Mouse (Mus musculus) midbrain, embryonic 12.5 days (tissue): ENCODE data around the gene Ndufa8. TPM values are rescaled to one million over a fixed set of nuclear protein-coding genes. Genes with fewer than 3 reads are reported as not detected.

Experiments
- ATAC-seq: fragments of 200-750 bp; cut with Nextera tagmentation; 2 replicates; pipeline ENCODE4 v1.8.0; 2017; ENCODE audit warnings: low read depth, moderate TSS enrichment, moderate library complexity; ENCODE audit not compliant: low FRiP score
- H3K27ac ChIP-seq: fragments of 300-500 bp; sonication (generic); replicated peaks from 2 replicates; pipeline ENCODE4 v1.5.1; 2016; ENCODE audit warnings: mild to moderate bottlenecking
- H3K27me3 ChIP-seq: fragments of 300-500 bp; sonication (generic); 2 replicates; pipeline ENCODE4 v1.6.1; 2016; ENCODE audit warnings: mild to moderate bottlenecking
- H3K36me3 ChIP-seq: fragments of 300-500 bp; sonication (generic); 2 replicates; pipeline ENCODE4 v1.6.1; 2016
- H3K4me1 ChIP-seq: fragments of 300-500 bp; sonication (generic); 2 replicates; pipeline ENCODE4 v1.6.1; 2016
- H3K4me2 ChIP-seq: fragments of 300-500 bp; sonication (generic); replicated peaks from 2 replicates; pipeline ENCODE4 v1.6.1; 2016; ENCODE audit warnings: mild to moderate bottlenecking, moderate library complexity
- H3K4me3 ChIP-seq: fragments of 300-500 bp; sonication (generic); 2 replicates; pipeline ENCODE4 v1.5.1; 2016; ENCODE audit warnings: mild to moderate bottlenecking
- H3K9ac ChIP-seq: fragments of 300-500 bp; sonication (generic); replicated peaks from 2 replicates; pipeline ENCODE4 v1.6.1; 2016; ENCODE audit warnings: mild to moderate bottlenecking, moderate library complexity
- H3K9me3 ChIP-seq: fragments of 300-500 bp; sonication (generic); 2 replicates; pipeline ENCODE4 v1.6.1; 2016; ENCODE audit warnings: mild to moderate bottlenecking
- WGBS: fragments of 180-500 bp; shearing (Covaris S2); methylation state at CpG from one replicate; pipeline ENCODE4 v1.1.7; 2016; 5-methylcytosine and 5-hydroxymethylcytosine counted together
- polyA plus RNA-seq: library from polyadenylated mRNA; unstranded; fragments of >200 nt; fragmentation: Nextera tagmentation; extraction: Ambion mirVana; gene quantifications from 2 replicates; pipeline ENCODE4 v1.2.1, GENCODE M21; 2016

Ndufa8 gene
- polyA plus RNA-seq, 1 experiment from 2014 or later, result 178 TPM

DNA sequence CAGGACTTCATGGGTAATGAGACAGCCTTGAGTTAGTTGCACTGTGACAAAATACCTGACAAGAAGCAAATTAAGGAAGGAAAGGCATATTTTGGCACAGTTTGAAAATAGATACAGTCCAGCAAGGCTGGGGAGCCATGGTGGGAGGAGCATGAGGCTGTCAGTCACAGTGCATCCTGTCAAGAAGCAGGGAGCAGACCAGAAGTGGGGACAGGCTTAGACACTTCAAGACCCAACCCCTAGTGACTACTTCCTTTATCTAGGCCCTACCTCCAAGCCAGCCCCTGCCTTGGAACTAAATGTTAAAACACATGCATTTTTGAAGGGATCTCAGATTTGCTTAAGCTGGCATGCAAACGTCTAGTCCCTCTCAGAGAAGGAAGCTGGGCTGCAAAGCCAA is 48.8 kb downstream of the Ndufa8 start:
- H3K36me3 ChIP-seq, result no peaks in the 10 kb centered on the region
- H3K27me3 ChIP-seq, result peaks cover 9% of the 10 kb centered on the region
- H3K27ac ChIP-seq, result no peak overlapping the region
- 50% methylated on average over 1 of the region's 1 CpGs for WGBS
- H3K4me3 ChIP-seq, result no peak overlapping the region
- no peaks in the 10 kb centered on the region for H3K9me3 ChIP-seq
- H3K4me2 ChIP-seq, result no peak overlapping the region
- ATAC-seq, result no peak
- peaks cover 4% of the 10 kb centered on the region; the same call in 1 of the 2 replicates for H3K4me1 ChIP-seq
- no peak overlapping the region for H3K9ac ChIP-seq

DNA sequence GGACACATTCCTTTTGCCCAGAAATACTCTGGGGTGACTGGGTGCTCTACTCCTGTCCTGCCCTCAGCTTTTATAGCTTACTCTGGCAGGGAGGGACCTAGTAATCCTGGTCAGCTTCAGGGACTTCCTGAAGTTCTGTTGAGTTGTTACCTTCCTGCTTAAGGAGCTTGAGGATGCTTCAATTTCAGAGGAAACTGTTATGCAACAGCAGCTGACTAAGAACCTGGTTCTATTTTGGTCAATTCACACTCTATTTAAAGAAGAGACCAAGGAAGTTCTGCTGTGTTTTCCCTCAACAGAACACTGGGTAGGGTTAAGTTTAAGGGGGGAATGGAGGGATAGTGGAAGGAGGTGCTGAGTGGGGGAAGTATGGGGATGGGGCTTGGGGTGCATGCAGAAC is 50.0 kb downstream of the Ndufa8 start:
- Histone ChIP-seq H3K9ac (no peak overlapping the region), H3K4me1 (peaks cover 4% of the 10 kb centered on the region; the same call in 1 of the 2 replicates), H3K4me3 (no peak overlapping the region), H3K27ac (no peak overlapping the region), H3K4me2 (no peak overlapping the region), H3K36me3 (no peaks in the 10 kb centered on the region), H3K9me3 (no peaks in the 10 kb centered on the region), H3K27me3 (peaks cover 3% of the 10 kb centered on the region; the same call in 1 of the 2 replicates)
- ATAC-seq, result no peak

DNA sequence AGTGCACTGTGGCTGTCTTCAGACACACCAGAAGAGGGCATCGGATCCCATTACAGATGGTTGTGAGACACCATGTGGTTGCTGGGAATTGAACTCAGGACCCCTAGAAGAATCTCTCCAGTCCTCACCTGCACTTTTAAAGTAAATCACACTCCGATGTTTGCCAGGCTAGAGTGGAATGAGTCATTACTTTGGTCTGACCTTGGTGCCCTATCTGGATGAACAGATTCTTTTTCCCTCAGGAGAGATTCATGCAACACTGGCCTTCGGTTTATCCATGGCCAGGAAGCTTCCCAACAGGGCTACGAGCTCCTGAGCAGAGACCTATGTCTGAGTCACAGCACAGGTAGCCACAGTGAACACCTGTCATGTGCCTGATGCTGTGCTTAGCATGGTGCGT is 50.8 kb downstream of the Ndufa8 start:
- ATAC-seq, result no peak
- Histone ChIP-seq H3K36me3 (no peaks in the 10 kb centered on the region), H3K4me1 (peaks cover 4% of the 10 kb centered on the region; the same call in 1 of the 2 replicates), H3K27ac (no peak overlapping the region), H3K9me3 (no peaks in the 10 kb centered on the region), H3K27me3 (peaks cover 3% of the 10 kb centered on the region; the same call in 1 of the 2 replicates), H3K9ac (no peak overlapping the region), H3K4me2 (no peak overlapping the region), H3K4me3 (no peak overlapping the region)
- 90% methylated on average over 5 of the region's 5 CpGs for WGBS

DNA sequence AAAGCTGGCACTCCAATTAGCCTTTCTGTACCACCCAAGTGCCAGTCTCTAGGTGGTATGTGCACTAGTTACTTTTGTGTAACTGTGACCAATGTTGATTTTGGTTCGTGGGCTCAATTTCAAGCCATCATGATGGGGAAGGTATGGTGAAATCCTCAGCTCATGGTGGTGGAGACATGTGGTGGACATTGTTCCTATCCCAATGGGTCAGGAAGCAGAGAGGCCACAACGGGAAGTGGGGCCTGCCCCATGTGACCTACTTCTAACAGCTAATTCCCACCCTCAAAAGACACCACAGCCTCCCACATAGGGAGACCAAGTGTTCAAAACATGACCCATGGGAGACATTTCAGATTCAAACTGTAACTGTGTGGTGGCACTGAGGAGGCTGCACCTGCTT is 52.5 kb downstream of the Ndufa8 start:
- no peaks in the 10 kb centered on the region for H3K36me3 ChIP-seq
- H3K27me3 ChIP-seq, result peaks cover 3% of the 10 kb centered on the region; the same call in 1 of the 2 replicates
- no peaks in the 10 kb centered on the region for H3K4me1 ChIP-seq
- no peak overlapping the region for H3K27ac ChIP-seq
- 72% methylated on average over 2 of the region's 2 CpGs for WGBS
- no peak overlapping the region for H3K9ac ChIP-seq
- no peak for ATAC-seq
- H3K4me2 ChIP-seq, result no peak overlapping the region
- no peaks in the 10 kb centered on the region for H3K9me3 ChIP-seq
- no peak overlapping the region for H3K4me3 ChIP-seq

DNA sequence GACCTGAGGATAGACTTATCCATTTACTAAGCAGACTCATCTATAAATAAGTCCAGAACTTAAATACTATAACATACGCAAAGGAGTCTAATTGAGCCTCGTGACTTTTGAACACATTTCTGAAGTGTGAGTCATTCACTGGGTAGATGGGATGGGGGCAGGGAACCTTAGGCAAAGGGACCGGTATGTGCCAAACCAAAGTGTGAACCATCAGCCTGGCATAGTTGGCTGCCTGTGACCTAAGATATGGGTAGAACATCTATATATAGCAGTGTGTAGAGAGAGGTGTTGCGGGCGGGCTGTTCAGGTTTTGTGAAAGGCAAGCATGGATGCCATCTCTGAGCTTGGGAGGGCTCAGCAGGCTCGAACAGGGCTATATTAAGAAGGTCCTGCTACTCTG is 54.9 kb downstream of the Ndufa8 start:
- Histone ChIP-seq H3K9ac (no peak overlapping the region), H3K4me3 (no peak overlapping the region), H3K9me3 (no peaks in the 10 kb centered on the region), H3K4me2 (no peak overlapping the region), H3K27me3 (peaks cover 3% of the 10 kb centered on the region; the same call in 1 of the 2 replicates), H3K36me3 (no peaks in the 10 kb centered on the region), H3K4me1 (no peaks in the 10 kb centered on the region), H3K27ac (no peak overlapping the region)
- ATAC-seq, result no peak
- WGBS, result 88% methylated on average over 6 of the region's 6 CpGs

DNA sequence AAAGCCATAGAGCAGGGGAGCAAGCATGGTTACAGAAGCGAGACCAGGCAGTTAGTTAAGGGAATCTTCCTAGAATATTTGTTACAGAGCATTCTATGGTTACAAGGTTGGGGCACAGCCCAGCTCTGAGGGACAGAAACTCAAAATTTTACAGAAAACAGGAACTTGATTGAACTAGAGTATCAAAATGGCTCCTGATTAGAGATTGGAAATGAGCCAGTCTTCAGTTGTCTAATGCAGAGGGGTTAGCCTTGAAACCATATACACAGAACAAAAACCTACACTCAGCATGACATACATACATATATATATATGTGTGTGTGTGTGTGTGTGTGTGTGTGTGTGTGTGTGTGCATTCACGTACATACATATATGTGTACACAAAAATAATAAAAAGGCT is 55.7 kb downstream of the Ndufa8 start:
- H3K36me3 ChIP-seq, result no peaks in the 10 kb centered on the region
- ATAC-seq, result no peak
- H3K4me3 ChIP-seq, result no peak overlapping the region
- H3K27me3 ChIP-seq, result no peaks in the 10 kb centered on the region; the same call in 1 of the 2 replicates
- 87% methylated on average over 2 of the region's 2 CpGs for WGBS
- H3K9me3 ChIP-seq, result no peaks in the 10 kb centered on the region
- H3K4me1 ChIP-seq, result no peaks in the 10 kb centered on the region
- no peak overlapping the region for H3K27ac ChIP-seq
- no peak overlapping the region for H3K9ac ChIP-seq
- H3K4me2 ChIP-seq, result no peak overlapping the region

DNA sequence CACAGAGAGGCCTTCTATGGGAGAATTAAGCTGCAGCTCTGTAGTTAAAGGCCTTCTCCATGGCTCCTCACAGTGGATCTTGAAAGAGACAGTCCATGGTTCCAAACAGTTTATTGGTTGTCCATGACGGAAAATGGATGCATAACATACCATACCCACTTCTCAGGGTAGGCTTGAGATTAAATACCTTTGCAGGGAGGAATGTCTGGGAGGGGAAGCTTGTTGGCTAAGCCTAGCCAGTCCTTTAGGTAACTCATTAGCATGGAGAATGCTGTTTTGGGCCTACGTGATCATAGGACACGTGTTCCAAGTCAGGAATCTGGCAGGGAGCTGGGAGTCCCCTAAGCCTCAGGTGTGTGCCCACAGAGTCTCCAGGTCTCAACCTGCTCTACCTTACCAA is 56.9 kb downstream of the Ndufa8 start:
- Histone ChIP-seq H3K27me3 (peaks cover 3% of the 10 kb centered on the region; the same call in 1 of the 2 replicates), H3K4me2 (no peak overlapping the region), H3K4me3 (no peak overlapping the region), H3K9ac (no peak overlapping the region), H3K9me3 (no peaks in the 10 kb centered on the region), H3K27ac (no peak overlapping the region), H3K4me1 (no peaks in the 10 kb centered on the region), H3K36me3 (no peaks in the 10 kb centered on the region)
- WGBS, result 86% methylated on average over 3 of the region's 3 CpGs
- ATAC-seq, result no peak

Other genes with a start within 250 kb of the Ndufa8 start
- 4.2 and 5.0 TPM in 2 replicates for gene Ttll11, start 69.5 kb downstream of the Ndufa8 start, polyA plus RNA-seq
- 1.1 and 1.3 TPM in 2 replicates for gene Morn5, start 52 bp upstream of the Ndufa8 start, polyA plus RNA-seq
- 2.5 TPM in 2 replicates for gene Lhx6, start 56.0 kb upstream of the Ndufa8 start, polyA plus RNA-seq
- 19.0 and 25.5 TPM in 2 replicates for gene Mrrf, start 87.0 kb upstream of the Ndufa8 start, polyA plus RNA-seq
- 125 and 128 TPM in 2 replicates for gene Rbm18, start 87.4 kb upstream of the Ndufa8 start, polyA plus RNA-seq
- 3.9 and 4.4 TPM in 2 replicates for gene Ptgs1, start 181.0 kb upstream of the Ndufa8 start, polyA plus RNA-seq